Mouse (Mus musculus): ENCODE data around the gene Lyz2.

DNA sequence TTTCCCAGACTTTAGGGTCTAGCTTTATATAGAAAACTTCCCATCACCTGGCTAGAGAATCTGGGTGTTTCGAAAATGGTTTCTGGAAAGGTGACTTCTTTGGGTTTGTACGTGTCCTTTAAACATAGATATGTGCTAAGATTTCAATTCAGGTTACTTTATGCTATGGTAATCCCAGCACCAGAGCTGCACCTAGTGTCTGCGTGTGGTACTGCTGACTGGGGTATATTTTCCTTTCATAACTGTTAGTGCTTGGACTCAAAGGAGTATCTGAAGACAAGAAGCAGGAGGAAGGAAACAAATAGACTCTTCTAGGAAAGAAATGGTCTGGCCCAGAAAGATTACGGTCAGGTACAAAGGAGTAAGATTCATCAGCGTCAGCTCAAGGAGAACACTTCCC lies 48.4 kb upstream of the Lyz2 start:
- TF ChIP-seq CTCF (IDR thresholded peaks at IDR 0.05; ENCODE audit: low read depth, low read length) (0 out of 2 replicates have a peak, but pooled peaks have one; percentile 7), GATA1 (IDR thresholded peaks at IDR 0.05; ENCODE audit: borderline replicate concordance, low read length) (no peak), TAL1 (conservative IDR thresholded peaks at IDR 0.05; ENCODE audit: low read depth, low read length) (no peak)

Data from G1E (cell line).